8 mouse cellular contexts compared by ENCODE assay signal in the genomic region with DNA sequence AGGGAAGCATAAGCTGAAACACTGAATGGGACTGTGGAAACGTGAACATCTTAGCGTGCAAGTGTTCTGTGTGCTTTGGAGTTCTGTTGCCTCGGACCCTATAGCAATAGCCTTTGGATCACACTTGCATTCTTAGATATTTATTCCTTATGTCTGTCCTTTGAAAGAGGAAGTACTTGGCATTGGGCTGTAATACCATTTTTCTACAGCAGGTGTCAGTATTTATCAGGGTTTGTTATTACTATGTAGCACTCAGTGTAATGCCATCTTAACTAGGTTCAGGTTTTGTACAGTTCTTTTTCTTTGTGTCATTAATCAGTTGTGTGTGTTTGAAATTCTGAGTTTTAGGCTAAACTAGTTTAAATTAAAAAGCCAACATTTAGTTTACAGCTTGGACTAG. TPM values are rescaled to one million over a fixed set of nuclear protein-coding genes. Genes with fewer than 3 reads are reported as not detected.
A peak's percentile ranks its signal among the peaks of the same experiment; 100 is the strongest.
DNase-seq lines count a peak whose midpoint lies in the region; ATAC-seq lines count a peak whose summit lies in the region.

No protein-coding gene starts in this region.

- H3K27me3 ChIP-seq in hindbrain, embryonic 16.5 days (replicated peaks; ENCODE audit: control insufficient read depth, insufficient read depth, low read length): no peaks in the 10 kb centered on the region
- no peaks in the 10 kb centered on the region for H3K27me3 ChIP-seq in hindbrain, embryonic 12.5 days

- H3K4me3 ChIP-seq in hindbrain, embryonic 16.5 days (ENCODE audit: low read length): no peak overlapping the region
- no peak overlapping the region for H3K4me3 ChIP-seq in hindbrain, embryonic 12.5 days

- no peak overlapping the region for H3K27ac ChIP-seq in hindbrain, embryonic 16.5 days (ENCODE audit: low read depth, low read length)
- H3K27ac ChIP-seq in hindbrain, embryonic 12.5 days: no peak overlapping the region

- H3K9ac ChIP-seq in hindbrain, embryonic 16.5 days (ENCODE audit: low read depth, low read length): no peak overlapping the region
- no peak overlapping the region for H3K9ac ChIP-seq in hindbrain, embryonic 12.5 days

- H3K4me1 ChIP-seq in hindbrain, embryonic 16.5 days (ENCODE audit: control insufficient read depth, insufficient read depth, low read depth, low read length): no peaks in the 10 kb centered on the region
- H3K4me1 ChIP-seq in hindbrain, embryonic 12.5 days: no peaks in the 10 kb centered on the region

- WGBS in hindbrain, embryonic 16.5 days: 53% methylated on average over 3 of the region's 3 CpGs
- 52% methylated on average over 3 of the region's 3 CpGs for WGBS in hindbrain, embryonic 12.5 days

- DNase-seq in thymus, postnatal 14 days: peak; percentile 26
- no peak for DNase-seq in thymus, postnatal 36 days
- peak; percentile 86 for DNase-seq in embryo, embryonic 10.5 days (ENCODE audit: low spot score)
- no peak for DNase-seq in yolk sac, embryonic 10.5 days (ENCODE audit: low spot score)
- DNase-seq in urinary bladder, adult 18-20 months (ENCODE audit: low spot score in 2 of 2): no peak

- 0 out of 2 replicates have a peak, but pooled peaks cover 5% of the 10 kb centered on the region for H3K36me3 ChIP-seq in hindbrain, embryonic 16.5 days (ENCODE audit: control insufficient read depth, insufficient read depth, low read length)
- H3K36me3 ChIP-seq in hindbrain, embryonic 12.5 days: no peaks in the 10 kb centered on the region

- no peak overlapping the region for H3K4me2 ChIP-seq in hindbrain, embryonic 16.5 days (ENCODE audit: low read length)
- no peak overlapping the region for H3K4me2 ChIP-seq in hindbrain, embryonic 12.5 days (replicated peaks)

- 0 out of 2 replicates have a peak, but pooled peaks have one; percentile 63 for ATAC-seq in hindbrain, embryonic 16.5 days
- no peak for ATAC-seq in hindbrain, embryonic 12.5 days (ENCODE audit: low FRiP score)
- ATAC-seq in monocyte, adult 5-6 weeks (replicated peaks; ENCODE audit: insufficient number of reproducible peaks, low FRiP score, low TSS enrichment, poor library complexity, severe bottlenecking): 0 out of 2 replicates have a peak, but pooled peaks have one; percentile 63

- H3K9me3 ChIP-seq in hindbrain, embryonic 16.5 days (ENCODE audit: control insufficient read depth, low read length): no peaks in the 10 kb centered on the region
- H3K9me3 ChIP-seq in hindbrain, embryonic 12.5 days (replicated peaks): no peaks in the 10 kb centered on the region

RNA-seq across cellular contexts. Expression of a gene that starts 18.1 kb away (rescaled TPM):
- polyA plus RNA-seq in hindbrain, embryonic 16.5 days (2015; fragmentation: Nextera tagmentation; extraction: Ambion mirVana): 133 and 164 TPM in 2 replicates
- 54.8 and 57.3 TPM in 2 replicates for polyA plus RNA-seq in hindbrain, embryonic 12.5 days (2016; fragmentation: Nextera tagmentation; extraction: Ambion mirVana)
- 188 to 280 TPM (median 242 TPM) in 3 replicates for total RNA-seq in monocyte, adult 5-6 weeks (2017)

Comparison
In these comparisons a context has a peak if more than half of its experiments do, and no peak if none do; other contexts are left out.
1. DNase-seq: peak in thymus, postnatal 14 days (single experiment) and embryo, embryonic 10.5 days (single experiment); none in thymus, postnatal 36 days (0 of 2), yolk sac, embryonic 10.5 days (single experiment) and urinary bladder, adult 18-20 months (0 of 2).